Mouse (Mus musculus): Measurements from ENCODE around the gene Phactr1.
"Not testable (repeated sequence)": the region's sequence is repeated elsewhere in the genome, so short reads cannot be mapped to it uniquely, and the experiment has no call there.

Gene Phactr1

DNA sequence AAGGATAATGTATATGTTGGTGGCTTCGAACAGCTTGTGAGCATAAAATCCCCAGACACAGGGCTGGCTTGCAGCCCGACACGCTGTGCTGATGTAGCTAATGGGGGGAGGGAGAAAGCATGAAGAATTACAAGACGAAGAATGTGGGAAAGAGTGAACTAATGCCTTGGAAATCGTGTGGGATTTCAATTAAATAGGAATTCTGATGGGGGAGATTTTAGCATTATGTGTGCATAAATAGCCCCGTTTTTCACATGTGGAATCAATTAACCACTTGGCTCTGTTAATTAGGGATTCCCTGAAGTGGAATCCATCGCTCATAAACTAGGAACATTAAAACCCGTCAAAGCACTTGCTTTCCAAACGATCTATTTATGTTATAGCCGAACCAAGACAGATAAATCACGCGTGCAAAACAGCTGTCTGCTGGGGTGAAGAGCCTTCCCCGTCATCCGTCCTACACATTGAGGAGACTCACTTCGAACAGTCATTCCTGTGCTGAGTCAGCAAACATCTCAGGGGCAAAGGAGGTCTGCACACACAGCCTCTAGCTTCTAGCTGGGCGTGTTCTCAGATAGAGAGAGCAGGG, 254.2 kb downstream of the Phactr1 start:
- no peak for DNase-seq

DNA sequence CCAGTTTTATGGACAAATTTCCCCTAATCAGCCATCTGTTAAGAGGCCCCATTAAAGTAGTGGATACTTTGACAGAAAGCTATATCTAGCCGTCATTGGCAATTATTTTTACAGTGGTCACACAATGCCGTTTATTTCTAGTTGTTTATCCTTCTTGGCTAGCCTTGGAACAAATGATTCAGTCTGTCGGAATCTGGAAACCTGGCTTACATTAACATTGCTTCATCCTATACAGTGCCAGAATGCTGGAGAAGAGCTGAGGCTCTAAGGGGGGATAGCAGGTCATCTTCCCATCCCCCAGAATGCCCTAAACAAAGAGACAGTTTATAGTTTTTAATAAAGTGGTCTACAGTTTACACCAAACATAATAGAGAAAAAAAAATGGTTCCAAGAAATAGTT, 257.4 kb downstream of the Phactr1 start:
- DNase-seq: no peak

DNA sequence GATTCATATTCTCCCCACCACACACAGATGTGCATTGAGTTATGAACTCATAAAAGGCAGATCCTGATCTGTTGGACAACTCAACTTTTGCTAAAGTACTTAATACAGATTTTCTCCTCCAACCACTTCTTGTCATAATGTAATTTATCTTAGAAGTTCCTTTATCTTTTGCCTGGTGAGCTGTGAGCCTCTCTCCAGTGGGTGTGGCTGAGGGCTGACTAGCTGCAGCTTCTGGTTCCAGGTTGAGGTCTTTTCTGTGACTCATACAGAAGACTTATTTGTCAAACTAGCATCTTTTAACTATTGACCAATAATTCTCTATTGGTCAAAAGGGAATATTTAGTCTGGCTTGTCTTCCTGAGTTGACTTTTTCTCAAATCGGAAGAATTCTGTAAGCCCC, 257.9 kb downstream of the Phactr1 start:
- no peak for DNase-seq

DNA sequence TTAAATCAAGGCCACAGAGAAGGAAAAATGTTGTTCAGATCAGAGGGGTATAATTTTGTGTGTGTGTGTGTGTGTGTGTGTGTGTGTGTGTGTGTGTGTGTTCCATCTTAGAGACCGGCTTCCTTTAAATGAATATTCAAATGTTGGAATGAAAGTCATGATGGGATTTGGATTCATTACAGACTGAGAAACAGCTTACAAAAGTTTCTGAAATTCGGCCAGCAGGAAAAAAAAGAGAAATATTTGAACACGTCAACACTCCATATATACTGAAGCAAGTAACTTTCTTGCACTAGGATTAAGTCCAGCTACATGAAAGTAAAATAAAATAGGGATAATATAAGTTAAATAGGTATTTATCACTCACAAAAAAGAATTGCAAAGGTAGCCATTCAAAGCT, 259.8 kb downstream of the Phactr1 start:
- DNase-seq: no peak

DNA sequence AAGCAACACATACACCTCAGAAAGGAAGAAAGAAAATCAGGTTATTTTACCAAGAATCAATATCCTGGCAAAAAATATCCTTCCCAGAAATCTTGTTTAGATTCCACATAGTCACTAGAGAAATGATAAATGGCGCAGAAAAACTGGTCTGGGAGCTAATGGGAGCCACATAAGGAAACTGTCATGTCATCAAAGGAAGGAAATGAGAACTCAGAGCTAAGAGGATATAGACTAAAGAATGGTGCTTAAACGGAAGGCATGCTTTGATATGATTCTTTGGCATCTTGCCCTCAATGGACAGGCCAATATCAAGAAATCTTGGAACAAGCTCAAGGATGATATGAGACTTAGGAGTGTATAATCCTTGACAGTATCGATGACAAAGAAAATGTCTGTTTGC, 263.7 kb downstream of the Phactr1 start:
- no peak for DNase-seq

DNA sequence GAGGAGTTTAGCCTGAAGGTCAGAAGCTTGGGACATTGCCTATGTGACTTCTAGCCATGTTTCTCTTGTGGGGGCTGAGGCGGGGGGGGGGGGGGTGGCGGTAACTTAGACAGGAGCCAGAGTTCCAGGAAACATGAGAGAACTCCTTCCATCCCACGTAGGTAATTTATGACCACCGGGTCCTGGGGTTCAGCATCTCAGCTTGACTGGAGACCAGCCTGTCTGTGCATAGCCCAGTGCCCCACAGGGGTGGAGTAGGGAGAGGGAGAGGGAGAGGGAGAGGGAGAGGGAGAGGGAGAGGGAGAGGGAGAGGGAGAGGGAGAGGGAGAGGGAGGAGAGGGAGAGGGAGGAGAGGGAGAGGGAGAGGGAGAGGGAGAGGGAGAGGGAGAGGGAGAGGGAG, 264.8 kb downstream of the Phactr1 start:
- DNase-seq: not testable (repeated sequence)

DNA sequence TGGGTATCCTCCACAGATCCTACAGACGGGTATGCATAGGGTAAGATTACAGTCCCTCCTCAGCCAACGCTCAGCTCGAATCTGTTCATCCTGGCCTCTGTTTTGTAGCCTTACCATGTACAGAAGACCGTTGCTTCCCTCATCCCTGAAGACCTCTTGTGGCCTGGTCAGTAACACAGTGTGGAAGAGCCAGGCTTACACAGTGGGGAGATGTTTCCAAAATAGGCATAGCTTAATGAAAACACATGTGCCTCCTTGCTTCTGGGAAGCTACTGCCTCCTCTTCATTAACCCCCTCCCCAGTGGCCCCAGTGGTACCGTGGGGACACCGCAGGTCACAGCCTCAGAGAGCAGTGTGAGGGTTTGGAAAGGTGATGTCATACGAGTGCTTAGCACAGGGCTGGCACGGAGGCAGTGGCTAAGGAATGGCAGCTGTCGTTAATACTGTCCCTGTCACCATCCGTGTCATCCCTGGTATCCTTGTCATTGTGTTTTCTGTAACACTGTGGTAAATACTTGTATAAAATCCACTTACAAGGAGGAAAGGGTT, 268.4 kb downstream of the Phactr1 start:
- DNase-seq: no peak

DNA sequence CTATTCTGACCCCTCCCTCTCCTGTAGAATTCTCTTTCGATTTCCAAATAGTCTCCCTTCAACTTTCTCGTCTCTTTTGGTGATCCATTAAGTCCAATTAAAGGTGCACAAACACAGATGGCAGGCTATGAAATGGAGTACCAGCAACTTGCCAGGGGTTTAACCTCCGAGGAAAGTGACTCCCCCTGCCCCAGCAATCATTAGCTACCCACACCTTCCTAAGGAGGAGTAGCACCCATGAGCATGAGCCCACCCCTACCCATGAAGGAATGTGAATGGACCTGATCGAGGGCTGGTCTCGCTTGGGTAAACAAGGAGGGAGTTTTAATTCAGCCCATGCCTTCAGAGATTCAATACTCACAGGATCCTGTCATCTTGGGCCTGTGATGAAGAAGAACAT, 268.9 kb downstream of the Phactr1 start:
- DNase-seq: no peak

DNA sequence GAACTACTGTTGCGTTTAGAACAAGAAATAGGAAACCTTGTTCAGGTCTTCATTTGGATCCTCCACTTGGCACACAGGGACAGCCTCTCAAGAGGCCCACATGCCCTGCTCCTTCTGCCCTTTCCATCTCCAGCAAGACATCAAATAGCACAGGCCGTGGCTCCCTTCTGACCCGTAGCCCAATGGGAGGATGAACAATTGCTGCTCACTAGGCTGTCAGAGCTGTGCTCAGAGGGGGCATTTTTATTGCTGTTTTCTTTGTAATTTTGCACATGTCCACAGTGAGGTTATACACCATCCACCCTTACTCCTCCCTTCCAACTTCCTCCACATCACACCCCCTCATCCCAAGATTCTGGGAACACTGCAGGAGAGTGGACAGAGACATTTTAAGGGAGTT, 269.6 kb downstream of the Phactr1 start:
- DNase-seq: no peak

DNA sequence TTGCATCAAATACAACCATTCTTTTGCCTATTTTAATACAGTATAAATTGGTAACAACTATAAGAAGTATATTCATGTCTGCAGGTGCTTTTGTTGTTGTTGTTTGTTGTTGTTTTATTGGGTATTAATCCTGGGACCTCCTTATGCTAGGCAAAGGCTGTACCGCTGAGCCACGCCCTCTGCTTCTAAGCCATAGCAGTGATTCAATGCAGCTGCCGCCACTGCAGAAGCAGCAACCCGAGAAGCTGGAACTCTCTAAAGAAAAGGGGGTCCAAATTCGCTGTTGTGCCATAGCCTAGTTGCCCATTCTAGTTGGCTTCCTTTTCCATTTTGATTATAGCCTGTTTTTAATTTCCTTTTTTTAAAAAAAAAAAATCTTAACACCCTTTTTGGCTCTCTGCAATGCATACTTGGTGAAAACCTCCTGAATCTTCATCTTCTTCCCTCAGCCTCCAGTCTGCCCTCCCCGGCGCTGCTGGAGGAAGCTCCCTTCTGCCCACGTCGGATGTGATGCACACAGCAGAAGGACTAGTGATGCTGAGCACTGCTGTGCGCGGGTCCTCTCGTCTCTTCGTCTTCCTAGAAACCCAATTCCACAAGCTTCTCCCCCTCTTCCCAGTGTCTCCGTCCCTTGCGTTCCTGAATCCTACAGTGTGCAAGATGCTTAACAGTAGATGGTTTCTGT, 271.8 kb downstream of the Phactr1 start:
- DNase-seq: no peak

DNA sequence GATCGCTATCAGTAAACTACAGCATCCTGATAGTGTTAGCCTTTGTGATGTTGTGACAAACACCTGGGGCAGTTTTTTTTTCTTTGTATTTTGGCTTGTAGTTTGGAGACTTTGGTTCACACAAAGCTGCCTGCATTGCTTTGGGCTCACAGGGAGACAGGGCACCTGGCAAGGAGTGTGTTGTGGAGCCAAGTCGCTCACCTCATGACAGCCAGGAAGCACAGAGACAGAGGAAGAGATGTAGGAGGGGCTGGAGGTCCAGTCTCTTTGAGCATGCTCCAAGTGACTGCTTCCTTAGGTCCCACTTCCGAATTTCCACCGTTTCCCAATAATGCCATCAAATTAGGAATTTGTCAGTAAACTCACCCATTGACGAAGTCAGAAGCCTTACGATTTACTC, 272.6 kb downstream of the Phactr1 start:
- no peak for DNase-seq

DNA sequence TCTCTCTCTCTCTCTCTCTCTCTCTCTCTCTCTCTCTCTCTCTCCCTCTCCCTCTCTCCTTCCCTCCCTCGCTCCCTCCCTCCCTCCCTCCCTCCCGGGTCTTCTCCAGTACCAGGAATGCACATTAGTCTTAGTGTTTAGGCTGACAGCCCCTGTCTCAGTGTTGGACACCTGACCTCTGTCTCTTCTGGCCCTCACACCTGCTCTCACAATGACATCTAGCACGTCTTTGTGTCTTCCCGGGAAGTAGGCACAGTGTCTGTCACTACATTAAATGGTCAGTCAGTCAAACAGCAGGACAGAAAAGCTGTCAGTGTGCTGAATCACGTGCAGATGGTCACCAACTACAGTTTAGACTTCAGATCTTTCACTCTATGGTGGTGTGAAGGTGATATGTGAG, 273.7 kb downstream of the Phactr1 start:
- no peak for DNase-seq

DNA sequence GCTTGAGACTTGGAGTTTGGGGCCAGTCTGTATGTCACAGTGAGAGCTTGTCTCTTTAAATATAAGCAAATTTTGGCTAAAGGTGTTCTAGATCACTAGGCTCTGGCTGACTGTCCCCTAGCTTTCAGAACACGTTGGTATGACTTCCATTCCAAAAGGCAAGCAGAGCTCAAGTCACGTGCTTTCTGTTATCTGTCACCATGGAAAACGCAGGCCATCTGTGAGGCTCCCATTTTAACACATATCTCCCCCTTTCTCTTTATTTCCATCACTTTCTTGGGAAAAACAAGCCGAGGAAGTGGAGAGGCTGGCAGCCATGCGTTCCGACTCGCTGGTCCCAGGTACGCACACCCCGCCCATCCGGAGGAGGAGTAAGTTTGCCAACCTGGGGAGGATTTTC, 275.9 kb downstream of the Phactr1 start:
- peak; percentile 13 for DNase-seq

DNA sequence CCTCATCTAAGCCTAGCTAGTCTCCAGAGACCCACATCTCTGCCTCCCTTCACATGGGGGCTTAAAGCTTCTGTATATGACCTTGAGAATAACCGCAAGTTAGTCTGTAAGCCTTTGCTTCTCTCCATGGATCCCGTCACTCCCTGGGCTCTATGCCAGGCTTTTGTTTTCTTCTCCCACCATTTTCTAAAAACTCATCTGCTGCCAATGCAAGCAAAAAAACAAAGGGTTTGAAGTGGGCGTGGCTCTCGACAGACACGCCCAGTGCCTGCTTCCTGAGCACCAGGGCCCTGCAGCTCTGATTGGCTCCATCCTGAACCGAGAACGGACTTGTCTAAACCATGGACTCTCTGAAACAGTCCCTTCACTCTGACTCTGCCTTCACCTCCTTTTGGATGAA, 277.4 kb downstream of the Phactr1 start:
- DNase-seq: no peak

DNA sequence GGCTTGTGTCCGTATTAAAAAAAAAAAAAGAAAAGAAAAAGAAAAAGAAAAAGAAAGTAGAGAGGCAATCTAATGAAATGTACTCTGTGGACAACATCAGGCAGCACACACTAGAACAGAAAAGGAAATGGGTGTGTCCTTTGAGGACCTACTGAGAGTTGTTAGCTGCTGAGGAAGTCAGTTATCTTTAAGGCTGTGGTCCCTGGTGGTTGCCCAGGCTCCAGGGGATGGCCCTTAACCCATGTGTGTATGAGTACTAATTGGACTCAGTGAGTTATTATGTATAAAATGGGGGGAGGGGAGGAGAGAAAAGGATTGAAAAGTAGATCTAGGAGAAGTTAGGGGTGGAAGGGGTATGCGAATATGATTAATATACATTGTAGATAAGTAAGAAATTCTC, 278.4 kb downstream of the Phactr1 start:
- DNase-seq: no peak

DNA sequence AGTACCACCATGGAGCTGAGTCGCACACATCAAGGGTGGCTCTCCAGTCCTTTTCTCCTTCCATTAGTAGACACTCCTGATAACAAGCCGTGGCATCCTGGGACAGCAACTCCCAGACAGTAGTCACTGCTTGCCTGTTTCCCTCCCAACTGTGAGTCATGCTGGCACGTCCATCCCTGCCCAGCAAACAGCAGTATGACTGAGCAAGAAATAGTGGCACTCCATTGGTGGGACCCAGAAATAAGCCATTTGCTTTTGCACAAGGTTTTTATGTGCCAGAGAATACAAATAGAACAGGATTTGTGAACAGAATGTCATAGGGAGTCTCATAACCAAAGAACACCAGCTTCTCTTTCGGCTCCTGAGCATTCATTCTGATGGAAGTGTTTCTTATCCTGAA, 281.1 kb downstream of the Phactr1 start:
- no peak for DNase-seq

DNA sequence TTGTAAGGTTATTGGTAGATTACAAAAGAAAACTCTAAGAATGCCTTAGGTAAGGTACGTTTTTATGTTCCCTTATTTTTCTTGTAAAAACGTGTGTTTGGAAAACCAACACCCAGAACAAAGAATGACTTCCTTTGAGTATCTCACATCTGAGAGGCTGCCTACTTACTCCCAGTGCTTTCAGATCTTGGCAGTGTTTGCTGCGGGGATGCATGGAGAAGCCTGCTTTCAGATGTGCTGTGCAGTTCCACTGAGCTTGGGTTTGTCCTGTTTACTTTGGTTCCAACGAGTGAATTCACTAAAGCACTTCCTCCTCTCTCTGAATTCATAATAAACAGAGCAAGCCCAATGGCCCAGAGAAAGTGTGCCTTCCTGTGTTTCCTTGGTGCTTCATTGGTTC, 288.1 kb downstream of the Phactr1 start:
- DNase-seq: no peak

DNA sequence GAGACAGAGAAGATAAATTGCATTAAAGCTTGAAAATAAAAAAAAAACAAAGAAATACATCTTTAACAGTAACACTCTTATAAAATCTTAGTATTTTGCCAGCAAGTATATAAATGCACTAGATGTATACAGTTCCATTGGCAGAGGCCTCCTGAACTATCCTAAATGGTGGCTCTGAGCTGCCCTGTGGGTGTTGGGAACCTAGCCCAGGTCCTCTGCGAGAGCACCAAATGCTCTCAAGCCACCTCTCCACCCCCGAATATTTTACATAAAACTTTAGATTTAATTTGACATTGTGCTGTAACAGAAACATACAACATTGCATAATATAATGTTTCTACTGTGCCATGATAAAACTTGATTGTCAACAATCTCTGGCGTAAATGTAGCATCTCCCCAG, 293.1 kb downstream of the Phactr1 start:
- DNase-seq: no peak

DNA sequence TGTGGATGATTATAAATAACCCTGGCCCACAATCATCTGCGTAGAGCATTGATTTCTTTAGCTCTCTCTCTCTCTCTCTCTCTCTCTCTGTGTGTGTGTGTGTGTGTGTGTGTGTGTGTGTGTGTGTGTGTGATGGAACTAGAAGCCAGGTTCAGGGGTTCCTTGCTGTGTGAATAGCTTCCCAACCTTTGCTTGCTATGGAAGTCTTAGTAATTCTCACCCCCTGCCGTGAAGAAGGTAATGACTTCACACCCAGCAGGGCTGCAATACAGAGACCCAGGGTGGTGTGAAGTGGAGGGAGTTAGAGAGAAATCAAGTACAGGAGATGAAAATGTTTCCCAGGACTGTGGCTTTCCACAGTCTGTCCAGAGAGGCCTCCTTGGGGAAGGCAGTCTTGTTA, 293.5 kb downstream of the Phactr1 start:
- no peak for DNase-seq

DNA sequence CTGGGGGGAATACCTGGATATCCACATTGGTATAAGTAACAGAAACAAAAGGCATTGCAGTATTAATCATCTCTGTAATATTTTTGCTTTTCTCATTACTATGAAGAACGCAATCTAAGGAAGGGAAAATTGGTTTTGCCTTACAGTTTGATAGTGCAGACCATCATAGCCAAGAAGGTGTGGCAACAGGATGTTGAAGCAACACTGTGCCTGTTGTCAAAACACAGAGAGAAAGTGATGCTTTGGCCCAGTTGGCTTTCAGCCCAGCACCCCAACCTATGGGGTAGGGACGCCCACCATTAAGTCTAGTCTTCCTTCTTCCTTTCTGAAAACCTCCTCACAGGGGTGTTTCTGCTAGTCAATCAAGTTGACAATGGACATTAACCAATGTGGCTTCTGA, 294.1 kb downstream of the Phactr1 start:
- no peak for DNase-seq

DNA sequence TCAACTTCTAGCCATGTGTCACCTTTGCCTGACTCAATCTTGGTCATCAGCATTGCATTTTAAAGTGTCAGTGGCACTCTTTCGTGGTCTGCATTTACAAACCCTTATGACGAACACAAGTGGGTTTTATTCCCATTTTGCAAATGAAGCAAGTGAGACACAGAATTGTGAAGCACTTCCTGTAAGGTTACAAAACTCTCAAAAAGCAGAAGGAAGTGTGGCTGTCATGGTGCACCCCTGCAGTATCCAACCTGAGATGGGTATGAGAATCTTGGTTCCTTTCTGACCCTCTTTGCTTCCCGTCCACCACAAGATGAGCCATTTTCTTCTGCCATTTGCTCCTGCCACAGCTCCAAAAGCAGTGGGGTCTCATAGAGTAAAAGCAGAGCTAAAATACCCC, 295.7 kb downstream of the Phactr1 start:
- no peak for DNase-seq

DNA sequence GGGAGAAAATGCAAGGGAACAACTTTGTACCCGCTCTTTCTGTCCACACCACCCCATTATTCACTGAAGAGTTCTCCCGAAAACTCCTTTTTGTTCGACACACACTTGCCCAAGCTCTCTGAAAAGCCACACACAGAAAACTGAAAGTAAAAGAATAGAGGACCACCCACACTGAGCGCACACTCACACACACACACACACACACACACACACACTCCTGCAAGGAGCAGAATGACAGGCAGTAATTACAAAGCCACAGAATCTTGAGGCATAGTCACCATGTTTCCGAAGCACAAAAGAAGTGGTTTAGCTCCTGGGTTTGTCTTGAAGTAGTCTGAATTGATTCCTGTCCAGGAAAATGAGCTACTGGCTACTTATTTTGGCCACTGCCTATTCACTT, 296.5 kb downstream of the Phactr1 start:
- DNase-seq: no peak

DNA sequence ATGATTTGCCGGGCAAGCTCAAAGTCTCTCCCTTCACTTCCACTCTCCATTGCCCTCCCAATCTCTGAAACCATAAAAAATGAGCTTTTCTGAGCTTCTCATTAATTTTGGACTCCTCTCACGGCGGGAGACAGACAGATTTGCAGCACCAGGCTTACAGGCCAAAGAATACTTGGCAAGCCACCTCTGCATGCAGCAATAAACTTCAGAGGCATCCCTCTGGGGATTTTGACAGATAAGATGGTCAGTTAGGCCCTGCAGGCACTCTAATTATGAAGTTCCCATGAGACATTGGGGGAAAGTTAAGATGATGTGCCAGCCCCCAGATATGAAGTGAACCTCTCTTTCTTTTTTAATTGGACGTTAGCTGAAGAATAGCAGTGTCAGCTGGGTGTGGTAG, 300.2 kb downstream of the Phactr1 start:
- DNase-seq: no peak

DNA sequence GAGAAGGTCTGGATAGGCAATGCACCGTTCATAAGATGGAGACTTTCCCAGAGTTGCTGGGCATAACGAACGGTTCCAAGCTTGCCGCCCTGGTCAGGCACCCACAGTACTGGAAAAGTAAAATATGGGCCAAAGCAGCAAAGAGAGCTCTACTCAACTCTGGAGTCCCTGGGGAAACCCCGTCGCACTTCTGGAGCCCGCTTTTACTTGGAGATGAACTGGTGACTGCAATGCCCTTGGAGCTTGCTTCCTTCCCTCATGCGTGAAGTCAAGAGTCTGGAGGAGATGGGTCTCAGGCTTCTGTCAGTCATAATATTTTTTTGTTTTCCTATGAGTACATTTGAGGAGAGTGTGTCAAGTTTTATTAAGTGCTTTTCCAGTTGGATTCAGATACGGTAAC, 302.2 kb downstream of the Phactr1 start:
- no peak for DNase-seq

DNA sequence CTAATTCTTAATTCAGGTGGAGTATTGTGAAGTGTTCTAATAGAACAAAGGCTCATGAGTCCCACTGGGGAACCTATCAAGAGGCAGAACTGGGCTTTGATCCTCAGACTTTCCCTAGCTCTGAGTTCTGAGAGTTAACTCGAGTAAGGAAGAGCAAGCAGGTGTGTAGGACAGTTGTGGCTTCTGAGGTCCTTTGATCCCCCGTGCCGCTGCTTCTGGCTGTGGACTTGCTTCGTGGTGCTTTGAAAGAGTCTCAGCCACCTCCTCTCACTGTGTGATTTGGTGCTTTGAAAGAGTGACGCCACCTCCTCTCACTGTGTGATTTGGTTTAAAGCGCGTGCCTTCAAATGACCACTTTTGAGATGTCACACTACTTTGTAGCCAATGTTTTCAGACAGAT, 305.4 kb downstream of the Phactr1 start:
- DNase-seq: no peak
